Mouse (Mus musculus) heart, adult 8-10 months (tissue): Measurements from ENCODE around the gene D430042O09Rik. TPM values are rescaled to one million over a fixed set of nuclear protein-coding genes. Genes with fewer than 3 reads are reported as not detected.
A peak's percentile ranks its signal among the peaks of the same experiment; 100 is the strongest.

Experiments
- DNase-seq: peaks from one replicate; pipeline ENCODE4 v3.0.0; 2022; ENCODE audit warnings: low spot score
- total RNA-seq, 4 experiments: library from RNA; stranded (reverse); gene quantifications; 2 replicates each; pipeline ENCODE4 v1.2.4; 2022

The D430042O09Rik gene
- total RNA-seq, 4 experiments from 2014 or later, result 8.9 to 12.0 (median 9.4) TPM

DNA sequence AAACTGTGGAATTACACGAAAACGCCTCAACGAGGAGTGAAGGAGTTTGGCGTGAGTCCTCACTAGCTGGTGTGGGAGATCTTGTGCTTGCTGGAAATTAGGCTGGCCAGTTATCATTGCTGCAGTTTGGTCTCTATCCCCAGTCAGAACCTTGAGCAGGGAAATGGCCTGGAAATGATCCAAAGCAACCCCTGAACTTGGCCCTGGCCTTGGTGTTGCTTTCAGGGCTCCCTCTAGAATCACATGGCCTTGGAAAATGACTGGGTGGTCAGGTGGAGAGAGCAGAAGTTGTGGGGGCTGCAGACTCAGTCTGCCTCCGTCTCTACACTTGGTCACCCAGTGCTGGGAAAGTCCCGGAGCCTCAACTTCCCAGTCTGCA is 164.5 kb downstream of the D430042O09Rik start:
- no peak for DNase-seq

DNA sequence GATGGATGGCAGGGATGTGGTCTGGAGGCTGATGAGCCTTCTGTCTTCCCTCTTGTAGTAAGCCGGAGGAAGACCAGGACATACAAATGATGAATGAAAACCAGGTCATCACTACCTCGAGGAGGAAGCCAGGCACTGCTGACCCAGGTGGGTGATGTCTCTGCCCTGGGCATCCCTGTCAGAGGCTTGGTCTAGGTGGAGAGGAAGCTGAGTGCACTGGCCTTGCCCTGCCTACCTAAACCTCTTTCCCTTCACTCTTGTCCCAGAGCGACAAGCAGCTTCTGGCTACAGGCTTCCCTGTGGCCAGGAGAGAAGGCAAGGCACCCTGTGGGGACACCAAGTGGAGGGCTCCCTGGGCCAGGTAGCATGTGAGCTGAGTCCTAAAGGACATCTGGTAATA is 165.2 kb downstream of the D430042O09Rik start:
- DNase-seq, result no peak

GRCm38 (mm10) chr7:125873971-125874495 is 166.3 kb downstream of the D430042O09Rik start:
- DNase-seq, result no peak

GRCm38 (mm10) chr7:125878040-125878439 is 170.4 kb downstream of the D430042O09Rik start:
- DNase-seq, result peak; percentile 22

GRCm38 (mm10) chr7:125883232-125883631 is 175.5 kb downstream of the D430042O09Rik start:
- DNase-seq, result no peak

GRCm38 (mm10) chr7:125886116-125886680 is 178.5 kb downstream of the D430042O09Rik start:
- DNase-seq, result no peak

DNA sequence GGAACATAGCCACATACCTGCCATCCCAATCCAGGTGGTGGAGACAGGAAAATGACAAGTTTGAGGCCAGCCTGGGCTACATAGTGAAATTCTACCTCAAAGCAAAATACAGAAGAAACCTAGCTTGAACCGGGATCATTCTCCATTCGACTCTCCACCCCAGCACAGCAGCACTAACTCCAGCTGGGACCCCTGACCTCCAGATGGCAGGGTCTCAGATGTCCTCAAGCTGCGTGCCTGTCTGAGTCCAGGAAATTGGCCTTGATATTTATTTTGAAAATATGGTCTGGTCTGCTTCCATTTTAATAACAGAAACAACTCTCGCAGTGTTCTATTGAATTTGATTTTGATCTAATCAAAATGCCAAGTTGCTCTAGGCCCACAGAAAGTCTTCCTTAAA is 179.4 kb downstream of the D430042O09Rik start:
- no peak for DNase-seq

GRCm38 (mm10) chr7:125887761-125888160 is 180.1 kb downstream of the D430042O09Rik start:
- DNase-seq, result no peak

DNA sequence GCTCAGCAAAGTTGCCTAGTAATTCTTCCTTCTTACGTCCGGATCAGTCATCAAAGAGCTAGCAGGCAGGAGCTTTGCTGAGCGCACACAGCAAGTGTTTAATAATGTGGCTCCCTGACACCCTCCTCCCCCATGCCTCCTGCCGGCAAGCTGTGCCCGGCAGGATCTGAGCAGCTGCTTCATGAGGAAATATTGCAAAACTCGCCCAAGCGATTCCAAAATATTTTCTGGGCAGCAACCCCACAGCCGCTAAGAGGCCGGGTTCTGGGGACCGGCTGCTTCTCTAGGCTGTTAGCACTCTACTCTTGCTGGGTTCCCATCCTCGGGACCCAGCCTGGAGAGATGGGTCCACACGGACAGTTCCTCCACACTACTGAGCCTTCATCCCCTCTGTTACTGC is 180.7 kb downstream of the D430042O09Rik start:
- DNase-seq, result peak; percentile 26

DNA sequence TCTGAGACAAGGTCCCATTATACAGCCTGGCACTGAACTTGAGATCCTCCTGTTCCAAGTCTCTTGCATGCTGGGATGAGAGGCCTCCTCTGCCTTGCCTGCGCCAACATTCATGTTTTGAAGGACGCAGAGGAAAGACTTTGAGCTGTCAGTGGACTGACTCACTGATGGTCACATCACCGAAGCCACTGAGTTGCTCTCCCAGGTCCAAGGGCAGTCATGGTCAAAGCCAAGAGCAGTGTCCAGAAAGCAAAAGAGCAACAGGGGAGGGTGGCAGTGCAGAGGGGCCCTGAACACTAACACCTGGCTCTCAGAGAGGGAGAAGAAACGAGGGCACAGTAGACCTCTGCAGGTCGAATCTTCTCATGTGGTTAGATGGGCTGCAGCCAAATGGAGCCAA is 185.9 kb downstream of the D430042O09Rik start:
- DNase-seq, result no peak

- DNase-seq, result no peak
Observed at GRCm38 (mm10) chr7:125897059-125897458, 189.4 kb downstream of the D430042O09Rik start.

GRCm38 (mm10) chr7:125899036-125899435 is 191.3 kb downstream of the D430042O09Rik start:
- DNase-seq, result peak; percentile 31

GRCm38 (mm10) chr7:125899916-125900315 is 192.2 kb downstream of the D430042O09Rik start:
- no peak for DNase-seq

DNA sequence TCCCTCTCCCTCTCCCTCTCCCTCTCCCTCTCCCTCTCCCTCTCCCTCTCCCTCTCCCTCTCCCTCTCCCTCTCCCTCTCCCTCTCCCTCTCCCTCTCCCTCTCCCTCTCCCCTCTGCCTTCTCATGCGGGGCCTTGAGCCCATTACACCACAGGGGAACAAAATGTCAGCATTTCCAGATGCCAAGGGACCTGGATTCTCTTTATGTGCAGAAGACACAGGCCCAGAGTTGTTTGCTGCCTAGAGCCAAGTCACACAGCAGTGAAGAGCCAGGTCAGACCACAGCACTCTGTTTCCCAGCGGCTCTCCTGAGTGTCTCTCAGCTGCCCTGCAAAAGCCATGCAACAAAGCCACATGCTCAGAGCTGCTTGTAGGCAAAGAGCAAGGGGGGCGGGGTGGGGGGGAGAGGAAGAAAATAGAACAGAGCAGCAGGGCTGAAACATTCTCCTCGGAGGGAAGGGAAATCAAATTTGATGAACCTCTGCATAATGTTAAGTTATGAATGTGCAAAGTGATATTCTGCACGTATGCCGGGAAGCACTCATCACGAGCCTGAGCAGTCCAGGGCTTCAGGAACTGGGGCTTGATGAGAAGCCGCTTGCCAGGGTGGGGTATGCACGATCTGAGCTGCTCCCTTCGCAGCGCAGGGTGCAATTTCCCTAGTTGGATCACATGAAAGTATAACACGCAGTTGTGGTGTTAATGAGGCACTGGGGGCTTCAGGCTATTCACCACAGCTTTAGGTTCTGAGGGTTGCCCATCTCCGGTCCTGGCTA is 192.9 kb downstream of the D430042O09Rik start:
- no peak for DNase-seq

DNA sequence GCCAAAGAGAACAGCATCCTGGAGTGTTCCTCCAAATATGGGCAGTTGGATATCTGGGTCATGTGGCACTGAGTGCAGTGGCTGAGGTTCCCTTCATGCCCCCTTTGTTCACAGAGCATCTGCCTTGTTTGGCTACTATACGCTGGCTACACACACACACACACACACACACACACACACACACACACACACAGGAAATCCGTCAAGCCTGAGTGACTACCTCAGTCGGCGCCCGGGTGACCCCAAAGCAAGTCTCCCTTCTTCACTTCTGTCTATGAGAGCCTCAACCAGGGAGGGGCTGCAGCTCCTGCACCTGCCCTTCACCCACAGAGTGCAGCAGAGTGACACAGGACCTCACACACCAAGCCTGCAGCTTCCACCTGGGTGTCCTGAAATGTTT is 213.1 kb downstream of the D430042O09Rik start:
- no peak for DNase-seq

DNA sequence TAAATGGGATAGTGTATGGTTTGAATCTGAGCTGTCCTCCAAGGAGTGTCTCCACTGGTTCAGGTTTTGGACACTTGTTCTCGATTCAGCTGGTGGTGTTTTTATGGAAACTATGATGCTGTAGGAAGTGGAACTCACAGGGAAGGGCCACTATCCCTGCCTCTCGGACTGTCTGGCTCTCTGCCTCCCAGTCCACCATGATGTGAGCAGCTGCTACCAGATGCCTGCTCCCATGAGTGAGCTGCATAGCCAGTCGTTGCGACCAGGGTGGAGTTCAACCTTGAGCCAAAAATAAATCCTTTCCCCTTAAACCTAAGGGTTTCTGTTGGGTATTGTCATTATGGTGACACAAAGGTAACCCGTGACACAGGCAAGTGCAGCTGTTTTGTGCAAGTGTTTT is 216.4 kb downstream of the D430042O09Rik start:
- DNase-seq, result no peak

Other genes with a start within 250 kb of the D430042O09Rik start
- gene Nsmce1, start 216.3 kb upstream of the D430042O09Rik start, total RNA-seq, result 10 to 100 TPM; 28.9 to 33.1 (median 31.3) TPM
- 10 to 100 TPM; 11.1 to 16.8 (median 13.5) TPM for gene Il4ra, start 155.8 kb upstream of the D430042O09Rik start, total RNA-seq
- under 1 TPM; 0.19 to 0.69 (median 0.33) TPM for gene Il21r, start 104.5 kb upstream of the D430042O09Rik start, total RNA-seq
- 10 to 100 TPM; 49.7 to 57.7 (median 54.7) TPM for gene Gtf3c1, start 108 bp upstream of the D430042O09Rik start, total RNA-seq